Mouse (Mus musculus): ENCODE measurements around the gene Lfng.

Gene Lfng

GRCm38 (mm10) chr5:140589082-140589774, 17.9 kb upstream of the Lfng start:
- no peak for DNase-seq (ENCODE audit: low spot score in 2 of 2)

- DNase-seq (ENCODE audit: low spot score in 2 of 2): no peak
Observed at GRCm38 (mm10) chr5:140594846-140595245, 12.3 kb upstream of the Lfng start.

GRCm38 (mm10) chr5:140596426-140596825, 10.7 kb upstream of the Lfng start:
- no peak for DNase-seq (ENCODE audit: low spot score in 2 of 2)

DNA sequence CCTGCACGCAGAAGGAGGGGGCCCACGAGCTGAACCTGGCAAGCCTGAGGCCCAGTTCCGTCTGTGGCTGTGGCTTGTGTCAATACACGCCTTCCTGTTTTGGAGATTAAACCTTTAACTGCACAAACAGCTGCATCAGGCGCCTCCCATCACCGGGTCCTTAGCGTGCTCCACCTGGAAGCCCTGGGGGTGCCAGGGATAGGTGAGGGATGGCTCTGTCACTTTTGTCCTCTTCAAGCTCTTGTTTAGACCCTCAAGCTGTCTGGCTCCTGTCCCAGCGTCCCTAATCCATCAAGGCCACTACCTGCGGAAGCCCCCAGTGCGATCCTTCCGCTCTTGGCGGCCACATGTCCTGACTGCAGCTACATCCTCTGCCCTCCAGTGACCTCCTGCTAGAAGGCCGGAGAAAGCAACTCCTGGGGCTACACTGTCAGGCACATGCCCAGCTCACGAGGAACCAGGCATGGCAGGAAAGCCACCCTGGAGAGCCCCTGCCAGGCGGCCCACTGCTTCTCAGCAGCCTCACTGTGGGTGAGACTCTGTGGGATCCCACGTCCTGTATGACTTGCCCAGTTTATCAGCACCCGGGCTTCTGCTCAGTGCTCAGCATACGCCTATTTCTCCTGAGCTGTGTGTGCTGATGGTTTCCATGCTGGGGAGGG, 10.1 kb upstream of the Lfng start:
- DNase-seq (ENCODE audit: low spot score in 2 of 2): peak in 1 of 2 experiments; percentile 36

DNA sequence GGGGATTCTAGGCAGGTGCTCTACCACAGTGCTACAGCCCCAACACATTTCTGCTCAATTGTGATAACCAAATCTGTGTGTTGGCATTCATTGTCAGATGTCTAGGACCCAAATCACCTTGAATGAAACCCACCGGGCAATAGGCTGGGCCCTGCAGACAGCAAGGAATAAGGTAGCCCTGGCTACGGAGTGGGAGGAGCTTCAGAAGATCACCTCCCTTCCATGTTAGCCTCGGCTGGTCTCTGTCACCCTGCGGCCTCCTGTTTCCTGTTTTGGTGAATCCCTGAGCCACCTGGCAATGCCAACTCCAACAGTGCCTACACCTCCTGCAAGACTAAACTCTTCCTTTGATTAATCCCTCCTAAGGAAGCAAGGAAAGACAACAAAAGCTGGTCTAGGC, 9.3 kb upstream of the Lfng start:
- no peak for DNase-seq (ENCODE audit: low spot score in 2 of 2)

- no peak for DNase-seq (ENCODE audit: low spot score in 2 of 2)
Observed at GRCm38 (mm10) chr5:140599939-140600338, 7.2 kb upstream of the Lfng start.

- DNase-seq (ENCODE audit: low spot score in 2 of 2): no peak
Observed at GRCm38 (mm10) chr5:140601712-140602111, 5.4 kb upstream of the Lfng start.

- no peak for DNase-seq (ENCODE audit: low spot score in 2 of 2)
Observed at GRCm38 (mm10) chr5:140602540-140602939, 4.6 kb upstream of the Lfng start.

DNA sequence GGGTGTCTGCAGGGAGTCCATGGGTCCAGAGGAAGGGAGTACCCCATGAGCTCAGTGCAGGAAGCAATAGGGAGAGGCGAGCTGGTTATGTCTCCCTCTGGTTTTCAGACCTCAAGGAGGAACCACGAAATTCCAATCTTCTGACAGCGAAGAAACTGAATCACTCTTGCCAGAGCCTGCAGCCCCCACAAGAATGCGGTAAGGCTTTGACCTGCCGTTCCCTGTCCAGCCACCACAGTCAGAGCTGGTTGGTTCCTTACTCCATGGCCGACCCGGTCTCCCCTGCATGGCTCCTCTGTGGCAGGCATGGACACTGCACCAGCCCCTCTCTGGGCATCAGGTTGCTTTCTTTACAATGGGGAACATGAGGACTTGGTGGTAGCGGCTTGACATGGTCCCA, 2.7 kb upstream of the Lfng start:
- DNase-seq (ENCODE audit: low spot score in 2 of 2): no peak

- no peak for DNase-seq (ENCODE audit: low spot score in 2 of 2)
Observed at GRCm38 (mm10) chr5:140605228-140605627, 1.9 kb upstream of the Lfng start.

- no peak for DNase-seq (ENCODE audit: low spot score in 2 of 2)
Observed at GRCm38 (mm10) chr5:140606386-140606785, 734 bp upstream of the Lfng start.

DNA sequence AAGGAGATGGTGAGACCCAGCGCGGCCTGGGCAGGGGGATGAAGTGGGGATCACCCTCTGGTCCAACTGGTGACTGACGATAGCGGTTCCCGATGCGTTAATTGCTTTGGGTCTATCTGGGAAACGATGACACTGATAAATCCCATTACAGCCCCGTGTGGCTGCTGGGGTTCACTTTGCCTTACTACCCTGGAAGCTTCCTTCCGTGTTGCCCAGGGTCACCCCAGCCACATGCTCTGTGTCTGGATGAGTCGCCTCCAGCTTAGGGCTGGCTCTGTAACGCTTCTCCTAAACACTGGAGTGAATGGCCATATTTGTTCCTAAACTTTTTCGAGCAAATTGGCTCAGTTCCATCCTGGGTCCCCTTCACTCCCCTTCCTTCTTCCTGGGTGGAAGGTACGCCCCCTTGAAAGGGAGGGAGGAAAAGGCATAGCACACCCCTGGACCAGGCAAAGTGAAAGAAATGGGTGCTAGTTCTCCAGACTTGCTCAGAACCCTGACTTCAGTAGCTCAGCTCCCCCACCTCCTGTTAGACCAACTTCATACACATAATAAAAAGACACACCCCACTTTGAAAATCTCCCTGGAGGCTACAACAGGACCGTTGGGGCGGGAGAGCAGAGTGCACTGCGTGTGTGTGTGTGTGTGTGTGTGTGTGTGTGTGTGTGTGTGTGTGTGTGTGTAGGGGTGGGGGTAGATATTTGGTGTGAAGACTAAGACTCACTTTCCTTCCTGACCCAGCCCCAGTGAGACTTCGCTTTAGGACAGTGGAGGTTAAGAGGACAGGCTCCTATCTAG, 915 bp downstream of the Lfng start:
- no peak for DNase-seq (ENCODE audit: low spot score in 2 of 2)

GRCm38 (mm10) chr5:140608634-140609015, 1.5 kb downstream of the Lfng start:
- DNase-seq (ENCODE audit: low spot score in 2 of 2): no peak

DNA sequence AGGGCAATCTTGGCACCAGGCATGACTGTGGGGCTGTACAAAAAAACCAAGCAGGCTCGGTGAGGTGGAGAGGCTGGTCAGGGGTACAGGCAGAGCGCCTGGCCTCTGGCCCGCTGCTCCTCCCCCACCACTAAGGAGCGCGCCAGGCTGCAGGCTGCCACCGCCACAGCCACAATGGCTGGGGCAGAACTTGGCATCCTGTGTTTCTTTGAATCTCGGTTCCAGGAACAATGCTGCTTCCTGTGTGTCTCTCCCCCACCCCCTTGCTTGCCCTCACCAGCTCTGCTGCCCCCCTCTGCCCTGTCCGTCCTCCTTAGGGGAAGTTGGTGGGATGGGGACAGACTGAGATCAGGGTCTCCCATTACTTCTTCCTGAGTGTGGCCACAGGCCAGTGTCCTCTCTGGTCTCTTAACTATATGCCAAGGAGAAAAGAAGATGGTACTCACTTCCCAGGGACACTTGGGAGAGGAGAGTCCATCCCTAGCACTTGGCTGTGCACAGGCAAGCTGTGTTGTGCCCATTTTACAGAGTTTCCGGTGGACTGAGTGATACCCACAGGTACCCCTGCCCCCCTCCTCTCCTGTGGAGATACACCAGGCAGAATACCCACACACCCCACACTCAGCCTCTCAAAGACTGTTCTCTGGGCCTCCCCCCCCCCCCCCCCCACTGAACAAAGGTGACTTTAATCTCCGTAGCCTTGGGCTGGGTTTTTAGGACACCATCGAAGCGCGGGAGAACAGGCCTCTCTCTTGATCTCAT, 2.6 kb downstream of the Lfng start:
- DNase-seq (ENCODE audit: low spot score in 2 of 2): no peak

GRCm38 (mm10) chr5:140610273-140611011, 3.3 kb downstream of the Lfng start:
- peak; percentile 55 to 71 for DNase-seq (ENCODE audit: low spot score in 2 of 2)

DNA sequence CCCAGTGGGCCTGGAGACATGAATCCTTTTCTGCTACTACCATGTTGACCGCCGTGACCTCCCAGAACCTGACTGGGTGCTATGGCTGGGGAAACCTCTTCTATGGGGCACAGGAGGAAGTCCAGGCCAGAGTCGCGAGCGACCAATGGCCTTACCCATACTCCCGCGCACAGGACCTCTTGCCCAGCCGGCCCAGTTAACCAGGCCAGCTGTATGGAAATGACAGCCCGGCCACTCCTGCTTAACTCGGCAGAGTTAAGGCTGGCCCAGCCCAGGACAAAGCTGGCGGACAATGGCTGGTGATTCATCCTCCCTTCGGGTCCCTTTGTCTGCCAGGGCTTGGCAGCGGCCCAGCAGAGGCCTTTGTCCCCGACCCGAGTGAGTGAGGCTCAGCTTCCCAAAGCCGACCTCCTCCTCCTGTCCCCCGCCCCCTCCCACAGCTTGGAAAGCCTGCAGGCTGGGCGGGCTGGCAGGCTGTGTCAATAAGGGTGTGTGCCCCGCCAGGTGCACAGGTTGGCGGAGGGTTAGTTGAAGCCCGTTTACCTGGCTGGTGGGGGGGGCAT, 4.0 kb downstream of the Lfng start:
- peak; percentile 78 to 89 for DNase-seq (ENCODE audit: low spot score in 2 of 2)

DNA sequence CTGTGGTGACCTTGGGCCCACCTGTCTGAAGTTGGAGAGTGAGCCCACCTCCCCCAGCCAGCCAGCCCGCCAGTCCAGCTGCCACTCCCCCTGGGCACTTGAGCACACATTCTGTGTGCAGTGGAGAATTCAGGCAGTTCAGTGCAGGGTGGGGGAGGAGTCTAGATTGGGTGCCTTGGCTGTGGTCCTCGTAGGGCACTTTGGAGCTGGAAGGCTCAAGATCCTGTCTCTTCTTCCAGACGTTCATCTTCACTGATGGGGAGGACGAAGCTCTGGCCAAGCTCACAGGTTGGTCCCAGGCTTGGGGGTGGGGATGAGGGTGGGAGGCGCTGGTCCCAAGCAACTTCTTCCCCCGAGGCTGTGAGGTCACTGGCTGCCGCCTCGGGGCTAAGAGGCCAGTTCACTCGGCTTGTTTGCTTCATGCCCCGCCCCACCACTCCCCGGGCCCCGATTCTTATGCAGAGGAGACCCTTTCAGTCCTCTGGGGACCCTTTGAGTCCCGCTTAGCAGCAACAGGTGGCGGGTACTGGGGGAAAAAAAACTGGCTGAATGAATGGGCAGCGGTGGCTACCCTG, 4.6 kb downstream of the Lfng start:
- no peak for DNase-seq (ENCODE audit: low spot score in 2 of 2)

- DNase-seq (ENCODE audit: low spot score in 2 of 2): no peak
Observed at GRCm38 (mm10) chr5:140612191-140612590, 5.1 kb downstream of the Lfng start.

DNA sequence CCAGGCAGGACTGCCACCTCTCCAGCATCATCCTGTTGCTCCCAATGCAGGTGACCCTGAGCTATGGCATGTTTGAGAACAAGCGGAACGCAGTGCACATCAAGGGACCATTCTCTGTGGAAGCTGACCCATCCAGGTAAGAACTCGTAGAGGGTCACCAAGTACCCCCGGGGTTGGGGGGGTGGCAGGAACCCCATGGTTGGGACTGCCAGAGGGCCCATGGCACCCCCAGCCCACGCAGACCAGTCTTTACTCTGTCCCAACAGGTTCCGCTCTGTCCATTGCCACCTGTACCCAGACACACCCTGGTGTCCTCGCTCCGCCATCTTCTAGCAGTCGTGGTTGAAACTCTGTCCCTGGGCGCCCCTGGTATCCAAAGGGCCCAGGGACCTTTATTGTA, 7.0 kb downstream of the Lfng start:
- DNase-seq (ENCODE audit: low spot score in 2 of 2): no peak

DNA sequence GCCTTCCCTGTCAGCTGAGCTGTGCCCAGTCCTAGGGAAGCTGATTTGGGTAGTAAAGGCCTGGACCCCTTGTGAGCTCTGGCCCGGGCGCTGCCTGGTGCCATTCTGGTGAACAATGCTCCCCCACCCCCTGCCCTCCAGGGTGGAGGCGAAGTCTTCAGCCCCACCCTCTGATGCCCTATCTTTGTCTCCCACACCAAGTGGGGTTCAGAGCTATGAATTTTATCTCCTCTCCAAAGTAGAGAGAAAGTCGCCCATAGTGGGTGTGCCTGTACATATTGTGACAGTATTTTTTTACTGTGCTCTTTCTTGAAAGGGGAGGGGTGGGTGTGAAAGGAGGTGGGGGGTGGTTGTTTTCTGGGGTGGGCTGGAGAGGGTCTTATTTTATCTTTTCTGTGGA, 7.7 kb downstream of the Lfng start:
- DNase-seq (ENCODE audit: low spot score in 2 of 2): no peak
